Mouse (Mus musculus) right cerebral cortex, postnatal 10 days (tissue): Measurements from ENCODE around the gene Cwc27.
A peak's percentile ranks its signal among the peaks of the same experiment; 100 is the strongest.

Experiments used
- DNase-seq, 2 experiments: peaks; one replicate each; pipeline ENCODE4 v3.0.0; 2021; ENCODE audit warnings: low spot score in 2 of 2

The Cwc27 gene

DNA sequence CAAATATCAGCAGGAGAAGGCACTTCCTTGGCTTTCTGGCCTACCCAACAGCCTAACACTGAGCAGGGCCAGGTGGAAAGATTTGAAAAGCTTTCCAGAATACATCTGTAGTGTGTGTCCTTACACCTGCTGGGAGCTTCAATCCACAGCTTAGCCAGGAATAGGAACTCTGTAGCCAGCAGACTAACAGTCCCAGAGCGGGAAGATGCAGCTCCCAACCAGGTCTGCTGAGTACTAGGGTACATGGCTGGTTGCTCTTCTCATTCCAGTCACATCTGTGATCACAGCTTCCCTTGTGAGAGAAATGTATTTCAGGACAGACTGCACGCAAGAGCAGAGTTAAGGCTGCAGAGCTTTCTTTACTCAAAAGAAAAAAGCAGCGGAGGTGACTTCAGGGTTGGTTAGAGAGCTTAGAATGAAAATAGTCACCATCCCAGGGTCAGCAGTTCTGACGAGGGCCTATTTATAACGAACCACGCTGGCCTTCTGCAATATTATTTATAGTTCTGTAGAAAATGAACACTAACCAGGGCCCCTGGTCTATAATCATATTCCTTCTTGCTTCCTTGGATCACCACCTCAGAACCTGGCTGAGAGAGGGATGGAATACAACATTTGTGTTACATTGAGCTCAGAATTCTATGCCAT lies 171.0 kb downstream of the Cwc27 start:
- DNase-seq = no peak

DNA sequence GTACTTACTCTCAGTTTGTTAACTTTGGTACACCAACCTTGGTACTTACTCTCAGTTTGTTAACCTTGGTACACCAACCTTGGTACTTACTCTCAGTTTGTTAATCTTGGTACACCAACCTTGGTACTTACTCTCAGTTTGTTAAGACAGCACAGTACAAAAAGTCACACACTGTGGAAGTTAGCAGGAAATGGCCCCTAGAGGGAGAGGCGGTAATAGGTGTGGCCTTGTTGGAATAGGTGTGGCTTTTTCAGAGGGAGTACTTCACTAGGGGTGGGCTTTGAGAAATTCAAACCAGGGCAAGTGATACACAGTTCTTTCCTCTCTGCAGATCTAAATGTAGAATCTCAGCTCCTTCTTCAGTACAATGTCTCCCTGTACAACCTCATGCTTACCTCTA lies 172.8 kb downstream of the Cwc27 start:
- no peak for DNase-seq

- no peak for DNase-seq
Observed at GRCm38 (mm10) chr13:104640694-104641454, 176.1 kb downstream of the Cwc27 start.

GRCm38 (mm10) chr13:104638988-104639387 lies 178.0 kb downstream of the Cwc27 start:
- no peak for DNase-seq

- DNase-seq = no peak
Observed at GRCm38 (mm10) chr13:104635965-104636462, 180.9 kb downstream of the Cwc27 start.

DNA sequence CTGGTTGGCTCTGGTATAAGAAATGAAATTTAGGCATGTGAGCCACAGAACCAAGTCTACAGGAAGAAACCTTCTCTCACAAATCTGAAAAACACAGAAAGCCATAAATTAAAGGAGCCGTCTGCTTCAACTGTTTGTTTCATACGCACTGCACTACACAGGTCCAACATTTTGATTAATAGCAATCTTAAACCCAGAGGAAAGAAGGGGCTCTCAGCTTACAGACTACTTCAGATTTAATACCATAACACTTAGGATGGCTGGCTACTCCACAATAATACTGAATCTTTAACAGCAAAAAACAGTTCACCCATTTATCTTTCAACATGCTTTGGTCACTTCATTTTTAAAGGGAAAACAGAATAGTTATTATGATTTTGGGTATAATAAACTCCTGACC lies 182.2 kb downstream of the Cwc27 start:
- no peak for DNase-seq

- peak in 1 of 2 experiments; percentile 23 for DNase-seq
Observed at GRCm38 (mm10) chr13:104632427-104633167, 184.3 kb downstream of the Cwc27 start.

- no peak for DNase-seq
Observed at GRCm38 (mm10) chr13:104631621-104632205, 185.2 kb downstream of the Cwc27 start.

DNA sequence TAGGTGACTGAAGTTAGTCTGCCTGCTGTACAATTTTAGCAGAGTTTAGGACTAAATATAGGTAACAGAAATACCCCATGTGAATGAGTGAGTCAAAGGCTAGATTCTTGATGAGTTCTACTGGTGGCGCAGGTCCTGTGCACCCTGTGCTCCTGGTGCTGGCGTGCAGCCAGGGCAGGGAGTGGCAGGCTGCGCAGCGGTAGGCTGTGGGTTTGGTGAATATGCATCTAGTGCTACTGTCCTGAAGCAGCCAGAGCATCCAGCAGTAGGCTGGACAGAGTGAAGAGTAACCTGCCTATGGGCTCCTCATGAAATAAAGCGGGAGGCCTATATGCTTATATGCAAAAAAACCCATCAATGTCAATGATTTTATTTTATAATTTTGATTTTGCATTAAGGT lies 186.1 kb downstream of the Cwc27 start:
- peak in 1 of 2 experiments; percentile 24 for DNase-seq

DNA sequence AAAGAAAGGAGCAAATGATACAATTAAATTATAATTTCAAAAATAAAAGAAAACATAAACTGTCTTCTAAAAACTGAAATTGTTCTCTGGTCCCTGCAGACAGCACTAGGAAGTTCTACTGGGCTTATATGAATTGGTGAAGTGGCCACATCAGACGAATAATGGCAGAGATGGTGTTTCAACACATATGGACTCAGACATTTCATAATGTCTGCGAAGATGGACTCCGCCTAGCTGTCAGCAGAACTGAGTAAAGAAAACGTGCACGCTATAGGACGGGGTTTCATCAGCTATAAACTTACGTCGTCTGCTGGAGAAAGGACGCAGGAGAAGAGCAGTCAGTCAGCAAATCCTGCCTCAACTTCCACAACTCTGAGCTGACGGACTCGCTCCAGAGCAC lies 187.3 kb downstream of the Cwc27 start:
- DNase-seq = no peak

DNA sequence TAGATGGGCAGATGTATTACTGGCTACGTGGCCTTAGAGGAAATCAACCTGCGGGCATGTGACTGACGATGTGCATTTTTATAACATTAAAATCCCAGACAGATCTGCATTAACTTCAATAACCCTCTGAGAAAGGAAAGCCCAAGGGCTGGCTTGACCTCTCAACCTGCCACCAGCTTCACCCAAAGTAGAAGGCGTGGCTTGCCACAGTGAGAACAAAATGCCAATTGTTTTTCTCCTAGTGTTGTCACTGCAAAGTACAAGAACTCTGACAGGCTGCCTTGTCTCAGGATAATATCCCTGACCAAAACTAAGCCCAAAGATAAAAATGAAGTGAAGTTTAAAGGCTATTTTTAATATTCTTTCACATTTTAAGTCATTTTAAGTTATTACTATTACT lies 188.9 kb downstream of the Cwc27 start:
- no peak for DNase-seq

DNA sequence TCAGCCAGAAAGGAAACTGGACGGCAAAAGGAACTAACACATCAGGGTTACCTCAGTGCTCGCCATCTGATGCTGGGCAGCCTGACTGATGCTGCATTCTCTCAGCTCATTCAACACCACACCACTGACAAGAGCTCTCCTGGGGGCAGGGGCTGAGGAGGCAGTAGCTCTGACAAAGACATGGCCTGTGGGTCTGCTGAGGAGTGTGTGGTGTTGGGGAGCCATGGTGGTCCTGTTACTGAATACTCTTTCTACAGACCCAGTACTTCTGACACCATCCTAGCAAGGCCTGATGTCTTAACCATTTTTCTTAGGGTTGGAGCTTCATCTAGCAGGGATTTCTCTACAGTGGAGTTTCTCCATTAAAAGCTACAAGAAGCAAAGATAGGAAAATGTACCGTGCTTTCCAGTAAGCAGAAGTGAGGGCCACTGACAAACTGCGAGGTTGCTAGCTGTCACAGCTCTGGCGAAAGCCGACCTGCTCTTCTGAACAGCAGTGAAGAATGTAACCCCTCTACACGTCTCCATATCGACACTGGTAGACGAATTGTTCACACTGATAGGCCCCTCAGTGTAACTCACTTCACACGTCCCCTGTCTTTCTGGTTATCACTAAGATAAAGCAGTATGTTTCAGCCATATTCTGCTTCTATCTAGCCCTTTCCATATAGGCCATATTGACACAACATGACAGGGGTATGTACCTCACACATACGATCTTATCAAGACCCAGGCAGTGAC lies 189.6 kb downstream of the Cwc27 start:
- DNase-seq = peak in 1 of 2 experiments; percentile 11

DNA sequence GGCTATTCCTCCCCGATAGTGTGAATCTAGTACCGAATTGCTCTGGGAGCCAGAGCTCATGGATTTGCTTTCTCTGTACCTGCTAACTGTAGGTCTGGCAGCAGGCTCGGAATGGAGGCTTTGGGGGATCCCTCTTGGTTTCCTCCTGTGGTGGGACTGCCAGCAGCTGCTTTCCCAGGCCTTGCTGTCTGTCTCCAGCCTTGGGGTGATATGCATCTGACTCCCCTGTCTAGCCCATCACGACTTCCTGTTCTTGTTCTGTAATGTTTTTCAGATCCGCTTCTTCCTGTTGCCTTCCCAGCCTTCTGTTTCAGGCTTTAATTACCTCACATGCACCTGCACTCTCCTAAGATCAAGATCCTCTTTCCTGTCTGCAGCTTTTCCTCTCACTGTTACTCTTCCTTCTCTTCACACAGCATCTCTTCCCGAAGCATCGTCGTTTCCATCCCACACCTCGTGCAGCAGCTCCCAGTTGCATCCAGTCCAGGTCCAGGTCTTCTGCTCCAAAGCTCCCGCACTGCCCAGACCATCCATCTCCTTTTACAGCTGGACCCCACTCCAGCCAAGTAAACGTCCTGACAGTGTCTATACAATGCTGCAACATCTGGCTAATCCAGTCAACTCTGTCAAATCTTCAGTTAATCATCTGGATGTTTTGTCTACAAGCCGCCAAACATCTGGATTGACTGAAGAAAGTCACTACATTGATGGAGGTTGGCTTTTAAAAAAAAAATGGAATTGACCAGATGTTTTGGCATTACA lies 193.6 kb downstream of the Cwc27 start:
- peak in 1 of 2 experiments; percentile 20 for DNase-seq

DNA sequence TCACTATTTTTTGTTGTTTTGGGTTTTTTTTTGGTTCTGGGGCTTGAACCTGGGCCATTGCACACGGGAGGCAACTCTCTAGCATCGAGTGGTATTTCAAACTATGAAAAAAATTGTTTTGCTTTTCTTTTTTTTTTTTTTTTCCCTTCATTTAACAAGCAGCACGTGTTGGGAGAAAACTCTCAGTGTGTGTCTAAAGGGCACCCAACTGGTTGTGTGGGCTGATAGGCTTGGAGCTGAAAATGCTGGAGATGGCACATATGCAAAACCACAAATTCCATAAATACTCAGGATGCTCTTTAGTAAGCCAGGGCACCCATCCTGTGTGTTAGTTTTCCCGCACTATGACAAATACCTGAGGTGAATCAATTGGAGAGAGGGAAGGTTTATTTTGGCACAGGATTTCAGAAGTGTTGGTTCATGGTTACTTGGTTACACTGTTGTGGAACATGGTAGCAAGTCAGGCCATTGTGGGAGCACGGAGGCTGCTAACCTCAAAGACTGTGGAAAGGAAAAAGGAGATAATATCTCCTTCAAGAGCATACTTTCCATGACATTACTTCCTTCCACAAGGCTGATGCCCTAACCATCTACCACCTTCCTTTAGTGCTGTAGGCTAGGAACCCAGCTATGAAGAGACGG lies 194.7 kb downstream of the Cwc27 start:
- no peak for DNase-seq

GRCm38 (mm10) chr13:104620423-104620822 lies 196.5 kb downstream of the Cwc27 start:
- no peak for DNase-seq

- no peak for DNase-seq
Observed at GRCm38 (mm10) chr13:104619503-104620288, 197.2 kb downstream of the Cwc27 start.

GRCm38 (mm10) chr13:104617201-104617600 lies 199.7 kb downstream of the Cwc27 start:
- DNase-seq = no peak

DNA sequence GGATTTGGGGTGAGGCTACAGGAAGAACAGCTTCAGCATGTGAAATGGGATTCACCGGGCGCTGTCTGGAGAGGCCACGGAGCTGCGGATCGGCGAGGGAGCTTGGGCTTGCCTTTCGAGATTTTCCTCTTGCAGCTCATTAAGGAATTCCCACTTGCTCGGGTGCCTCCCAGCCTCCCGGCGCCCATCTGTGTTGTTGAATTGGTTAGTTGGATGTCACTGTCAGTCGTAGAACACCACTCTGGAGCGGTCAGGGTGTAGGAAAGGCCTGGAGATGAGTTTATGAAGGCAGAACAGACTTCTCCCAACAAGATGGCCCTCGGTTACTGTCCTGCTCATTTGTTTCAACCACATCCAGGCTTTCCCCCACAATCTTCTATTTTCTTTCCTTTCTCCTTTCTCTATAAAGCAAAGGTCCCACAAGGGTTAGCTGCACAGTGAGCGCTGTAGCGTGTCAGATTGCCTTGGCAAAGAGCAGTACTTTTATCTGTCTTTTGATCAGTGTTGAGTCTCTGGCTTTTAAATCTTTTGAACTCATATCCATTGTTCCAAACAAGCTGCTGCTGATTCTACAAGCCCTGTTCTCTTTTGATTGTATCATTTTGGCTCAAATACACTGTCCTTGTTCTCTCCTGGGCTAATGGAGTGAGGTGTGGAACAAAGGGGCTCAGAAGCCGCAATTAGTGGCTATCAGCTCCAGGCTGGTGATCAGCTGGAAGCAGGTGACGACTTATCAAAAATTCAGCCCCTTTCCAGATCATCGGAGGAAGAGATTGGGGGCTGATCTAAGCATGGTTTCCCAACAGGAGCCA lies 200.7 kb downstream of the Cwc27 start:
- no peak for DNase-seq
